Mouse (Mus musculus) embryonic facial prominence, embryonic 14.5 days (tissue): ENCODE measurements around the gene Slc35b3. TPM values are rescaled to one million over a fixed set of nuclear protein-coding genes. Genes with fewer than 3 reads are reported as not detected.

Source experiments
- ATAC-seq: fragments of 200-750 bp; cut with Nextera tagmentation; 2 replicates; pipeline ENCODE4 v1.8.0; 2017; ENCODE audit warnings: low read depth, moderate number of reproducible peaks, moderate TSS enrichment
- DNase-seq: peaks from one replicate; pipeline ENCODE4 v3.0.0-alpha.2; 2015; ENCODE audit warnings: low spot score
- H3K27ac ChIP-seq: fragments of 300-500 bp; sonication (generic); replicated peaks from 2 replicates; pipeline ENCODE4 v1.5.1; 2014; ENCODE audit warnings: low read depth, mild to moderate bottlenecking, low read length, moderate library complexity
- H3K27me3 ChIP-seq: fragments of 300-500 bp; sonication (generic); replicated peaks from 2 replicates; pipeline ENCODE4 v1.6.1; 2014; ENCODE audit warnings: low read length; ENCODE audit not compliant: control insufficient read depth, insufficient read depth
- H3K36me3 ChIP-seq: fragments of 300-500 bp; sonication (generic); 2 replicates; pipeline ENCODE4 v1.6.1; 2014; ENCODE audit warnings: low read length, mixed read lengths; ENCODE audit not compliant: control insufficient read depth, insufficient read depth
- H3K4me1 ChIP-seq: fragments of 300-500 bp; sonication (generic); 2 replicates; pipeline ENCODE4 v1.6.1; 2014; ENCODE audit warnings: antibody characterized with exemption, low read length; ENCODE audit not compliant: control insufficient read depth, insufficient read depth
- H3K4me2 ChIP-seq: fragments of 300-500 bp; sonication (generic); 2 replicates; pipeline ENCODE4 v1.6.1; 2014; ENCODE audit warnings: low read depth, mild to moderate bottlenecking, low read length, moderate library complexity, mixed read lengths
- H3K4me3 ChIP-seq: fragments of 300-500 bp; sonication (generic); 2 replicates; pipeline ENCODE4 v1.5.1; 2014; ENCODE audit warnings: low read depth, mild to moderate bottlenecking, low read length
- H3K9ac ChIP-seq: fragments of 300-500 bp; sonication (generic); 2 replicates; pipeline ENCODE4 v1.6.1; 2014; ENCODE audit warnings: low read depth, mild to moderate bottlenecking, low read length, moderate library complexity, mixed read lengths
- H3K9me3 ChIP-seq: fragments of 300-500 bp; sonication (generic); 2 replicates; pipeline ENCODE4 v1.6.1; 2016; ENCODE audit warnings: low read length; ENCODE audit not compliant: control insufficient read depth
- WGBS: fragments of 180-500 bp; shearing (Covaris S2); extraction: QIAGEN DNeasy Blood & Tissue Kit; methylation state at CpG from one replicate; pipeline ENCODE4 v1.1.7; 2014; 5-methylcytosine and 5-hydroxymethylcytosine counted together
- polyA plus RNA-seq: library from polyadenylated mRNA; unstranded; fragments of >200 nt; fragmentation: Nextera tagmentation; extraction: Ambion mirVana; gene quantifications from 2 replicates; pipeline ENCODE4 v1.2.1, GENCODE M21; 2014

Slc35b3 gene
- polyA plus RNA-seq, 1 experiment from 2014 or later: 31.8 TPM

- H3K36me3 ChIP-seq: no peaks in the 10 kb centered on the region
- no peak overlapping the region for H3K4me3 ChIP-seq
- DNase-seq (no peak), ATAC-seq (no peak)
- H3K4me1 ChIP-seq: no peaks in the 10 kb centered on the region
- no peaks in the 10 kb centered on the region for H3K9me3 ChIP-seq
- no peak overlapping the region for H3K4me2 ChIP-seq
- H3K9ac ChIP-seq: no peak overlapping the region
- WGBS: 78% methylated on average over 3 of the region's 3 CpGs
- H3K27me3 ChIP-seq: no peaks in the 10 kb centered on the region
- no peak overlapping the region for H3K27ac ChIP-seq
Measured at GRCm38 (mm10) chr13:38980900-38981299, 20.2 kb upstream of the Slc35b3 start.

GRCm38 (mm10) chr13:38976978-38977377, 16.3 kb upstream of the Slc35b3 start:
- no peaks in the 10 kb centered on the region for H3K4me1 ChIP-seq
- H3K9me3 ChIP-seq: no peaks in the 10 kb centered on the region
- no peak overlapping the region for H3K27ac ChIP-seq
- H3K9ac ChIP-seq: no peak overlapping the region
- H3K36me3 ChIP-seq: no peaks in the 10 kb centered on the region
- WGBS: 88% methylated on average over 6 of the region's 6 CpGs
- ATAC-seq (no peak), DNase-seq (no peak)
- H3K27me3 ChIP-seq: no peaks in the 10 kb centered on the region
- no peak overlapping the region for H3K4me2 ChIP-seq
- no peak overlapping the region for H3K4me3 ChIP-seq

DNA sequence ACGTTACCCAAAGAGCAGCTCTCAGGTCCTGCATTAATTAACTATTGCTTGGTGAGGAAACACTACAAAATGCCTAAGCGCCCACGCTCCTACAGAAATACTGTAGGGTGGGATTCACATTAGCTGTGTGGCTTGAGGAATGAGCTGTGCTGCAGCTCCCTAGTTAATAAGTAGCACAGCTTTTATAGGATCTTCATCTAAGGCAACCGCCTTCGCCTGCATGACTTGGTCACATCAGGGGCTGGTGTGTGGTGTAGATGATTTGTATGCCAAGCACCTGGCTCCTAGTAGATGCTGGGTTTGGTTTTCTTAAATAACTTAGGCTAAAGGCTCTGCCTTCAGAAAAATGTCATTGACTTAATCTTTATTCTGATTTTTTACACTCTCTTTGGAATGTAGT, 15.2 kb upstream of the Slc35b3 start:
- ATAC-seq: no peak
- Histone ChIP-seq H3K27ac (no peak overlapping the region), H3K27me3 (no peaks in the 10 kb centered on the region), H3K9ac (no peak overlapping the region), H3K9me3 (no peaks in the 10 kb centered on the region), H3K36me3 (no peaks in the 10 kb centered on the region), H3K4me3 (no peak overlapping the region), H3K4me1 (no peaks in the 10 kb centered on the region), H3K4me2 (no peak overlapping the region)
- DNase-seq: no peak
- WGBS: 94% methylated on average over 5 of the region's 5 CpGs

DNA sequence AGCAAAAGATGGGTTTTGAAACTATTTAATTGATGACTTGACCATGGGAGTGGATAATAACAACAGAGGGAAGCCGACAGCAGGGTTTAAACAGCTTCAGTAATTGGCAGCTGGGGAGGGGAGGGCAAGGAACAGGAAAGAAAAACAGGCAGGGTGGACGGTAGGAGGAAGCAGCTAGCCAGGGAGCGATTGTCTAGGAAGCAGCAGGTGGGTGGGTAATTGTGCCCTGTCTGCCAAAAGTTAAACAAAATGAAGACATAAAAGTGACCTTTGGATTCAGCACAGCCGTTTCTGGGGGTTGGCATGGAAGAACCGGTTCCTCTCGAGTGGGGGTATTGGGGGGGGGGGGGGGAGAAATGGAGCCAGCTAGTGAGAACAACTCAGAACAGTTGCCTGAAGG, 11.9 kb upstream of the Slc35b3 start:
- Histone ChIP-seq H3K4me1 (no peaks in the 10 kb centered on the region), H3K4me3 (no peak overlapping the region), H3K27me3 (no peaks in the 10 kb centered on the region), H3K27ac (no peak overlapping the region), H3K36me3 (no peaks in the 10 kb centered on the region), H3K4me2 (no peak overlapping the region), H3K9ac (no peak overlapping the region), H3K9me3 (no peaks in the 10 kb centered on the region)
- DNase-seq: no peak
- ATAC-seq: no peak
- WGBS: 7% methylated on average over 6 of the region's 6 CpGs

- Histone ChIP-seq H3K36me3 (no peaks in the 10 kb centered on the region), H3K9me3 (no peaks in the 10 kb centered on the region), H3K4me3 (no peak overlapping the region), H3K27ac (no peak overlapping the region), H3K27me3 (no peaks in the 10 kb centered on the region), H3K4me1 (no peaks in the 10 kb centered on the region), H3K9ac (no peak overlapping the region), H3K4me2 (no peak overlapping the region)
- 78% methylated on average over 4 of the region's 4 CpGs for WGBS
- no peak for DNase-seq
- ATAC-seq: no peak
Measured at GRCm38 (mm10) chr13:38971047-38971446, 10.4 kb upstream of the Slc35b3 start.

GRCm38 (mm10) chr13:38967518-38967917, 6.8 kb upstream of the Slc35b3 start:
- DNase-seq (no peak), ATAC-seq (no peak)
- no peak overlapping the region for H3K27ac ChIP-seq
- 76% methylated on average over 1 of the region's 1 CpGs for WGBS
- H3K36me3 ChIP-seq: no peaks in the 10 kb centered on the region
- no peak overlapping the region for H3K4me2 ChIP-seq
- no peaks in the 10 kb centered on the region for H3K4me1 ChIP-seq
- H3K4me3 ChIP-seq: no peak overlapping the region
- no peaks in the 10 kb centered on the region for H3K27me3 ChIP-seq
- H3K9me3 ChIP-seq: no peaks in the 10 kb centered on the region
- no peak overlapping the region for H3K9ac ChIP-seq

DNA sequence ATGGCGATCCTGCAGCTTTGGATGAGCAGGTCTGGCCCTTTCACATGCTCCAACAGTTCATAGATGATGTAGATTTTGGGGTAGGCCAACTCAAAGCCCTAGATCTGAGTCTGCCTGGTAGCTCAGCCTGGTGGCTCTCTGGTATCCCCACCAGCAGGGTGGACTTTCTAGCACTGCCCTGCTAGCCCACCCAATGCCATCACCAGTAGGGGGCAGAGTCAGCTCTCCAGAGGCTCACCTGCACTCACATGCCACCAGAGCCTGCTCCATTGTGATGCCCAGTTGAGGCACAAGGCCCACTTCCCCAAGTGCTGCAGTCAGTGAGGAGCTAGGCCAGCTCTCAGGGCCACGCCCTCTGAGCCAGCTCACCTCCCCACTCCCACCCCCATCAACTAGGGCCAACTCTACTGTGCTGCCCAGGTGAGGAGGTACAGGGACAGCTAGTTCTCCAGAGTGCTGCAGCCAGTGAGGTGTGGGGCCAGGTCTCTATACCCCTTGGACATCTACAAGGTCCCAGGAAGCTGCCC, 6.3 kb upstream of the Slc35b3 start:
- ATAC-seq (no peak), DNase-seq (no peak)
- Histone ChIP-seq H3K27ac (no peak overlapping the region), H3K27me3 (no peaks in the 10 kb centered on the region), H3K4me3 (no peak overlapping the region), H3K9ac (no peak overlapping the region), H3K36me3 (no peaks in the 10 kb centered on the region), H3K9me3 (no peaks in the 10 kb centered on the region), H3K4me1 (no peaks in the 10 kb centered on the region), H3K4me2 (no peak overlapping the region)
- 80% methylated on average over 2 of the region's 2 CpGs for WGBS

GRCm38 (mm10) chr13:38962771-38963170, 2.1 kb upstream of the Slc35b3 start:
- WGBS: 68% methylated on average over 2 of the region's 2 CpGs
- Histone ChIP-seq H3K27me3 (no peaks in the 10 kb centered on the region), H3K9ac (no peak overlapping the region), H3K27ac (no peak overlapping the region), H3K9me3 (no peaks in the 10 kb centered on the region), H3K36me3 (no peaks in the 10 kb centered on the region), H3K4me2 (no peak overlapping the region), H3K4me1 (peaks cover 13% of the 10 kb centered on the region), H3K4me3 (no peak overlapping the region)
- no peak for DNase-seq
- ATAC-seq: no peak

DNA sequence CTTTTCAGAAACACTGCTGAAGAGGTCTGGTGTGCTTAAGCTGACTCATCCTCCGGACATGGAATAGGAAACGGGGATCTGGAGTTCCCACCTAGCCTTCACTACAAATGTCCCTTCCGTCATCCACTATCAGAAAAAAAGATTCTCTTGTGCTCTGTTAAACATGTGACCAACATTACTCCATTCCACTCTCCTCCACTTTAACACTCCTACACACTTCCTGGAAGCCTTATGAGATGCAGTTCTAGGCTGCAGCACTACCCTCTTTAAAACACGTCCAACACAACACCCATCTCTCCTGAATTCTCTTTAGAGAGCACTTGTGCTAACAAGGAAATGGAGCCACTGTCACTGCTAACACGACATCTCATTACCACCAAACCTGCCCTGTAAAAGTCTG, 2.6 kb downstream of the Slc35b3 start:
- Histone ChIP-seq H3K4me3 (no peak overlapping the region), H3K4me1 (peaks cover 13% of the 10 kb centered on the region), H3K9me3 (no peaks in the 10 kb centered on the region), H3K27me3 (no peaks in the 10 kb centered on the region), H3K36me3 (peaks cover 25% of the 10 kb centered on the region), H3K9ac (no peak overlapping the region), H3K4me2 (no peak overlapping the region), H3K27ac (no peak overlapping the region)
- DNase-seq (no peak), ATAC-seq (no peak)
- 80% methylated on average over 5 of the region's 5 CpGs for WGBS
